Mouse (Mus musculus) neural tube, embryonic 14.5 days (tissue): ENCODE results near the gene Sirt3. TPM values are rescaled to one million over a fixed set of nuclear protein-coding genes. Genes with fewer than 3 reads are reported as not detected.
A peak's percentile ranks its signal among the peaks of the same experiment; 100 is the strongest.

Experiments
- ATAC-seq: fragments of 200-750 bp; cut with Nextera tagmentation; 2 replicates; pipeline ENCODE4 v1.8.0; 2017; ENCODE audit warnings: low read depth, mild to moderate bottlenecking, moderate TSS enrichment, moderate library complexity
- H3K27ac ChIP-seq: fragments of 300-500 bp; sonication (generic); 2 replicates; pipeline ENCODE4 v1.5.1; 2014; ENCODE audit warnings: low read depth, mild to moderate bottlenecking, control low read depth, low read length, moderate library complexity, mixed read lengths
- H3K27me3 ChIP-seq: fragments of 300-500 bp; sonication (generic); 2 replicates; pipeline ENCODE4 v1.6.1; 2014; ENCODE audit warnings: low read length; ENCODE audit not compliant: control insufficient read depth, insufficient read depth
- H3K36me3 ChIP-seq: fragments of 300-500 bp; sonication (generic); 2 replicates; pipeline ENCODE4 v1.6.1; 2014; ENCODE audit warnings: low read length, mixed read lengths; ENCODE audit not compliant: control insufficient read depth, insufficient read depth
- H3K4me1 ChIP-seq: fragments of 300-500 bp; sonication (generic); 2 replicates; pipeline ENCODE4 v1.6.1; 2014; ENCODE audit warnings: low read length; ENCODE audit not compliant: control insufficient read depth, insufficient read depth
- H3K4me2 ChIP-seq: fragments of 300-500 bp; sonication (generic); 2 replicates; pipeline ENCODE4 v1.6.1; 2014; ENCODE audit warnings: mild to moderate bottlenecking, low read depth, low read length, control low read depth
- H3K4me3 ChIP-seq: fragments of 300-500 bp; sonication (generic); 2 replicates; pipeline ENCODE4 v1.5.1; 2014; ENCODE audit warnings: low read depth, low read length, control low read depth, mixed read lengths
- H3K9ac ChIP-seq: fragments of 300-500 bp; sonication (generic); replicated peaks from 2 replicates; pipeline ENCODE4 v1.6.1; 2014; ENCODE audit warnings: low read depth, mild to moderate bottlenecking, control low read depth, low read length, mixed read lengths
- H3K9me3 ChIP-seq: fragments of 300-500 bp; sonication (generic); 2 replicates; pipeline ENCODE4 v1.6.1; 2016; ENCODE audit warnings: low read length; ENCODE audit not compliant: control insufficient read depth
- WGBS: fragments of 180-500 bp; shearing (Covaris S2); extraction: QIAGEN DNeasy Blood & Tissue Kit; methylation state at CpG from one replicate; pipeline ENCODE4 v1.1.7; 2014; 5-methylcytosine and 5-hydroxymethylcytosine counted together
- polyA plus RNA-seq: library from polyadenylated mRNA; unstranded; fragments of >200 nt; fragmentation: Nextera tagmentation; extraction: Ambion mirVana; gene quantifications from 2 replicates; pipeline ENCODE4 v1.2.1, GENCODE M21; 2014

Gene Sirt3
- polyA plus RNA-seq, 1 experiment from 2014 or later = 61.6 TPM

- Histone ChIP-seq H3K27ac (no peak overlapping the region), H3K9ac (no peak overlapping the region), H3K4me2 (no peak overlapping the region), H3K27me3 (no peaks in the 10 kb centered on the region), H3K4me1 (no peaks in the 10 kb centered on the region), H3K36me3 (no peaks in the 10 kb centered on the region; the same call in 1 of the 2 replicates), H3K4me3 (no peak overlapping the region), H3K9me3 (no peaks in the 10 kb centered on the region)
- no peak for ATAC-seq
- WGBS = 85% methylated on average over 10 of the region's 10 CpGs
These were observed 35.4 kb downstream of the Sirt3 start for GRCm38 (mm10) chr7:140846676-140847075.

DNA sequence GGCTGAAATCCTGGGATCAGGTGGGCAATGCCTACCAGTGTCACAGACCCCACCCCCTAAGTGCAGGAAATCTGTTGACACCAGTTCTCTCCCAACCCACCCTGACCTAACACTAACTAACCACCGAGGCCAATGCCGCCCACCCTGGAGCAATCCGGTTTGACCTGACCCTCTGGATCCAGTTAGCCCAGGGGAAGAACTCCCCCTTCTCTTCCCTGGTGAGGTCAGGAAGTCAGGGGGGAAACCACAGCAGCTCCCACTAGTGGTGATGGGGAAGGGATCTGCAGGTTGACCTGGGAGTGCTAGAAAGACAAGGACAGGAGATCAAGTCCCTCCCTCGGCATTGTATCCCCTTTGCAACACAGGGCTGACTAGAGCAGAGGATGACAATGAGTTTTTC is 36.4 kb downstream of the Sirt3 start:
- Histone ChIP-seq H3K9ac (no peak overlapping the region), H3K4me1 (no peaks in the 10 kb centered on the region), H3K4me2 (no peak overlapping the region), H3K36me3 (no peaks in the 10 kb centered on the region; the same call in 1 of the 2 replicates), H3K27ac (no peak overlapping the region), H3K4me3 (no peak overlapping the region), H3K9me3 (no peaks in the 10 kb centered on the region), H3K27me3 (no peaks in the 10 kb centered on the region)
- WGBS = 75% methylated on average over 4 of the region's 4 CpGs
- no peak for ATAC-seq

- no peaks in the 10 kb centered on the region for H3K36me3 ChIP-seq
- ATAC-seq = peak; percentile 85
- no peak within 1 kb of the TSS for H3K9ac ChIP-seq
- H3K9me3 ChIP-seq = no peaks in the 10 kb centered on the region
- no peak within 1 kb of the TSS for H3K4me2 ChIP-seq
- WGBS = 36% methylated on average over 14 of the region's 14 CpGs
- H3K27ac ChIP-seq = no peak within 1 kb of the TSS
- no peak within 1 kb of the TSS for H3K4me3 ChIP-seq
- H3K27me3 ChIP-seq = no peaks in the 10 kb centered on the region
- H3K4me1 ChIP-seq = no peaks in the 10 kb centered on the region
These were observed 37.0 kb downstream of the Sirt3 start, which contains the start of gene Scgb1c1 for GRCm38 (mm10) chr7:140844905-140845665. TSS of gene Scgb1c1 (plus strand) at chr7:140845547.

DNA sequence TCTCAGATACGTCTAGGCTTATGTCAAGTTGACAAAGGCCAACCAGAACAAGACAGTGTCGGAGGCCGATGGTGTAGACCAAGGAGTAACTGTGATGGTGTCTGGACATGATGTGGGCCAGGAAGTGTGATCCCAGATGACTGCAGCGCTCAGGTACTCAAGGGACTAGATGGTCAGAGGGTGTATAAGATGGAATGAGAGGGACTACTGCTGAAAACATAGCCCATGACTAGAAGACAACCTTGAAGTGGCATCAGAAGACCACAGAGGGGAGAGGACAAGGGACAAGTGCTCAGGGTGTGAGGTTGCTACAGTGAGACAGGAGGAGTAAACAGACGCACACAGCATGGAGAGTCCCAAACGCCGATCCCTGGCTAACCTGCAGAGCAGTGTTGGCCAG is 38.3 kb downstream of the Sirt3 start:
- WGBS = 84% methylated on average over 7 of the region's 7 CpGs
- Histone ChIP-seq H3K9me3 (no peaks in the 10 kb centered on the region), H3K27ac (no peak overlapping the region), H3K4me2 (no peak overlapping the region), H3K4me1 (no peaks in the 10 kb centered on the region), H3K4me3 (no peak overlapping the region), H3K27me3 (no peaks in the 10 kb centered on the region), H3K9ac (no peak overlapping the region), H3K36me3 (no peaks in the 10 kb centered on the region)
- ATAC-seq = no peak

GRCm38 (mm10) chr7:140840750-140841735 is 41.1 kb downstream of the Sirt3 start:
- WGBS = 40% methylated on average over 19 of the region's 19 CpGs
- Histone ChIP-seq H3K4me1 (no peaks in the 10 kb centered on the region), H3K27me3 (no peaks in the 10 kb centered on the region), H3K36me3 (no peaks in the 10 kb centered on the region), H3K27ac (no peak overlapping the region), H3K4me3 (no peak overlapping the region), H3K9me3 (no peaks in the 10 kb centered on the region), H3K9ac (no peak overlapping the region), H3K4me2 (no peak overlapping the region)
- no peak for ATAC-seq

GRCm38 (mm10) chr7:140839556-140839955 is 42.6 kb downstream of the Sirt3 start:
- no peak for ATAC-seq
- Histone ChIP-seq H3K4me2 (no peak overlapping the region), H3K36me3 (no peaks in the 10 kb centered on the region), H3K4me3 (no peak overlapping the region), H3K9me3 (no peaks in the 10 kb centered on the region), H3K27ac (no peak overlapping the region), H3K4me1 (no peaks in the 10 kb centered on the region), H3K9ac (no peak overlapping the region), H3K27me3 (no peaks in the 10 kb centered on the region)
- 72% methylated on average over 5 of the region's 5 CpGs for WGBS

GRCm38 (mm10) chr7:140836243-140837115 is 45.6 kb downstream of the Sirt3 start:
- ATAC-seq = no peak
- no peak overlapping the region for H3K4me3 ChIP-seq
- H3K9ac ChIP-seq = no peak overlapping the region
- no peaks in the 10 kb centered on the region for H3K4me1 ChIP-seq
- H3K36me3 ChIP-seq = no peaks in the 10 kb centered on the region
- 89% methylated on average over 9 of the region's 9 CpGs for WGBS
- H3K9me3 ChIP-seq = no peaks in the 10 kb centered on the region
- no peaks in the 10 kb centered on the region for H3K27me3 ChIP-seq
- H3K27ac ChIP-seq = no peak overlapping the region
- H3K4me2 ChIP-seq = no peak overlapping the region

- H3K9ac ChIP-seq = no peak overlapping the region
- no peaks in the 10 kb centered on the region for H3K9me3 ChIP-seq
- no peak overlapping the region for H3K4me2 ChIP-seq
- ATAC-seq = no peak
- no peak overlapping the region for H3K27ac ChIP-seq
- no peaks in the 10 kb centered on the region for H3K27me3 ChIP-seq
- H3K36me3 ChIP-seq = no peaks in the 10 kb centered on the region
- 77% methylated on average over 2 of the region's 2 CpGs for WGBS
- H3K4me3 ChIP-seq = no peak overlapping the region
- H3K4me1 ChIP-seq = no peaks in the 10 kb centered on the region
These were observed 46.4 kb downstream of the Sirt3 start for GRCm38 (mm10) chr7:140835758-140836087.
